Mouse (Mus musculus) testis, postnatal 10 days (tissue): ENCODE data around the gene Zfp523.

ENCODE experiments used
- DNase-seq: peaks from one replicate; pipeline ENCODE4 v3.0.0; 2021; ENCODE audit warnings: low spot score

Zfp523 gene

DNA sequence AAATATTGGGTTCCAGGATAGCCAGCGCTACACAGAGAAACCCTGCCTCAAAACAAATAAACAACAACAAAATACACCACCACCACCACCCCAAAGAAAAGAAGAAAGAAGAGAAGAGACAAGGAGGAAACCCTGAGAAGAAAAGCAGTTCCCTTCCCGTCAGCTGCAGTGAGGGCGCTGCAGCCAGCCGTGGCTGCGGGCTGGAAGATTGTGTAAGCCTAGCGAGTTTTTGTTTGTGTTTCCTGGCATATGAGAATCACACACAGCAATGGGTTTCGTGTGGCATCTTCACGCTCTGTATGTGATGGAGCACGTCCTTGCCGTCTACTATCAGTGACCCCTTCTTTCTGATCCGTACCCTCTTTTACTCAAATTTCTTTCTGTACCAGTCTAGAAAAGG is 69.7 kb downstream of the Zfp523 start:
- DNase-seq: no peak

DNA sequence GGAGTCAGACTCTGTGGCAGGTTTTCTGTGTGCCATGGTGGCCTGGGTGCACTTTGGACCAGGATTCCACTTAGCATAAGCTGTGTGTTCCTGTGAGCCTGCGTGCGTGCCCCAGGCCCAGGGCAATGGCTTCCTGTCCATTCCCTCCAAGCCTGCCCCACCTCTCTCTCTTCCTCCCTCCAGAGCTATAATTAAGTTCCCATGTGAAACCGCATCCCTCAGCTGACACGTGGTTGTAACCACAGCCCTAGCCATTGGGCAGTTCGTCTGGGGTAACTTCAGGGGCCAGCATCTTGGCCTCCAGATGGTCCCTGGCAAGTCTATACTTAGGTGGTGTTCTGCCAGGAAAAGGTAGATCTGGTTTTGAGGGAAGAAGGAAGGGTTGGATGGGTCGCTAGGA is 70.7 kb downstream of the Zfp523 start:
- no peak for DNase-seq

- DNase-seq: no peak
Measured at GRCm38 (mm10) chr17:28249062-28249461, 72.1 kb downstream of the Zfp523 start.

DNA sequence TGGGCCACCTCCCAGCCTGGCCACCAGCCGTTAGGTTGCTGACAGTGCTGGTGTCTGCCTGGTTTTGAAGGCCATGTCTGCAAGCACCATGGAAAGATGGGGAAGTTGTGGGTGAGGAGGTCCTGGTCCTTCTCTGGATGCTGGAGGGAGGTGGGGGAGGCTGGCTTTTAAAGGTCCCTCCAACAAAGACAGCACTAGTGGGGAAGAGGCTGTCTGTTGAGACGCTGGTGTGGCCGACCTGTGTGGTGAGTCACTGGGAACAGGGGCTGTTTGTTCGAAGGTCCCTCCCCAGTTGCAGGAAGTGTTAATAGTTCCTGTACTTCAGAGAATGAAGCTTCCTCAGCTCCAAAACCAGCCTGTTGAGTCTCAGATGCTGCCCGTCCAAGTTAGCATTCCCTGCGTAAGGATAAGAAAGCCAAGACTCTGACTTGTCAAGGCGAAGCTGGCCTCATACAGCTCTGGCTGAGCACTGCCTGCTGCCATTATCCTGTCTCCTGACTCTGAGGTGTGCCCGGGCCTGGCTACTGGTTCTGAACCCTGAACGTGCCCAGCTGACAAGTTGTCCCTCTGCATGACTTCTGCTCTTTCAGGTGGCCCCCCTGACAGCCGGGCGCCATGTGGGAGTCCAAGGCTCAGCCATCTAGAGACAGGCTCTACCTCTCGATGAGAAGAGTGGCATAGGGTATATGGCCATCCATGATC is 74.8 kb downstream of the Zfp523 start:
- DNase-seq: no peak

- no peak for DNase-seq
Measured at GRCm38 (mm10) chr17:28252281-28252648, 75.3 kb downstream of the Zfp523 start.

- DNase-seq: no peak
Measured at GRCm38 (mm10) chr17:28253216-28253615, 76.3 kb downstream of the Zfp523 start.

DNA sequence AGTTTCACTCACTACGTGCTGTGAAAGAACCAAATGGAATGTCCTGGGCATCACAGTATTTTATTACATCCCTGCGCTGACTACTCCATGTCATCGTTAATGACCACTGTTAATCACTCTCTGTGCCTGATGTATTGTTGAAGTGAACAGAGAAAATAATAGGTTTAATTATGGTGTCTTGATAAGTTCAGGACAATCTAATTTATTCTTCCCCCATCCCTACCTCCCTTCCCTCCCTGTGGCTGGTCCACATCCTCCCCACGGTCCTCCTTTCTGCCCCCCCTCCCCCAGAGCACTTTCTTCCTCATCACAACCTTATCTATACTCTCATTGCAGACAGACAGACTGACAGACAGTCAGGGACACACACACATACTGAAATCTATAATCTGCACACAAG is 77.9 kb downstream of the Zfp523 start:
- no peak for DNase-seq
